ENCODE assay signal across 15 mouse cellular contexts in the genomic region with DNA sequence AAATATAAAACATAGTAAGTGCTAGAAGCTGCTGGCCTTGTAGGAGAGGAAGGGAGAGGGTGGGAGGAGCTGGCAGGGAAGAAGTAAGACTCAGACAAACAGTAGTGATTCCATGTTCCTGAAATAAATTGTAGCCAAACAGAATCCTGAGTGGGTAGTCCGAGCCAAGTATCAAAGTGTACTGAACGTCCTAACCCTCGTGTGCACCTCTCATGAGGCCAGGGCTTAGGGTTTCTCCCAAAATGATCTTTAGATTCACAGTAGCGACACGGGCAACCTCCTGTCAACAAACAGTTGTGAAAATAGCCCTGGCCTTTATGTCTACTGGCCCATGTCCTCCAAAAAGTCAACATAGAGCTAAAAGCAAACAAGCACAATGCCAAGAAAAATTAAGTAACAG. TPM values are rescaled to one million over a fixed set of nuclear protein-coding genes. Genes with fewer than 3 reads are reported as not detected.
A peak's percentile ranks its signal among the peaks of the same experiment; 100 is the strongest.
DNase-seq lines count a peak whose midpoint lies in the region; ATAC-seq and TF ChIP-seq lines count a peak whose summit lies in the region.
"Had no signal": no experiment of that assay in that cellular context is flagged by ENCODE, and none has a peak within 500 bp of the region (broad histone marks: within the 10 kb centered on the region; RNA-seq: fewer than 3 reads in every experiment).

No protein-coding gene starts in this region.

- no peaks in the 10 kb centered on the region for H3K9me3 ChIP-seq in liver, embryonic 14.5 days (ENCODE audit: control insufficient read depth, low read length)
- H3K9me3 ChIP-seq: forebrain, embryonic 10.5 days had no signal

- no peak overlapping the region for H3K4me3 ChIP-seq in liver, embryonic 14.5 days (ENCODE audit: insufficient read depth in 1 of 2, low read depth in 2 of 2, low read length in 2 of 2)
- H3K4me3 ChIP-seq: forebrain, embryonic 10.5 days had no signal

- no peaks in the 10 kb centered on the region for H3K36me3 ChIP-seq in liver, embryonic 14.5 days (replicated peaks; ENCODE audit: control insufficient read depth, insufficient read depth, low read depth)
- H3K36me3 ChIP-seq: forebrain, embryonic 10.5 days had no signal

- no peaks in the 10 kb centered on the region for H3K27me3 ChIP-seq in liver, embryonic 14.5 days (ENCODE audit: control insufficient read depth, insufficient read depth, low read length)

- H3K4me1 ChIP-seq in liver, embryonic 14.5 days (replicated peaks; ENCODE audit: control insufficient read depth in 2 of 2, insufficient read depth in 2 of 2, low read length in 1 of 2): peaks cover 44 to 52% of the 10 kb centered on the region in 2 experiments
- H3K4me1 ChIP-seq: forebrain, embryonic 10.5 days had no signal

- H3K4me2 ChIP-seq in liver, embryonic 14.5 days (ENCODE audit: low read depth): no peak overlapping the region

- no peak overlapping the region for H3K9ac ChIP-seq in liver, embryonic 14.5 days (replicated peaks)

- ATAC-seq in liver, embryonic 14.5 days (ENCODE audit: insufficient read depth): no peak
- ATAC-seq: intestine, embryonic 16.5 days had no signal

- H3K27ac ChIP-seq in liver, embryonic 14.5 days: peak overlapping the region; percentile 27
- H3K27ac ChIP-seq: forebrain, embryonic 10.5 days; macrophage had no signal

- TF ChIP-seq EP300 in liver, embryonic 14.5 days (IDR thresholded peaks at IDR 0.05; ENCODE audit: low read depth): no peak

- 66% methylated on average over 5 of the region's 5 CpGs for WGBS in liver, embryonic 14.5 days (ENCODE audit: insufficient replicate concordance)

- peak; percentile 29 for DNase-seq in adrenal gland, adult 2 months
- no peak for DNase-seq in adrenal gland, postnatal 4 days (ENCODE audit: low spot score in 2 of 2)
- peak; percentile 42 for DNase-seq in kidney, postnatal 14 days
- DNase-seq in kidney, postnatal 10 days: no peak
- peak; percentile 66 for DNase-seq in heart, adult 8-10 months (ENCODE audit: low spot score)
- DNase-seq in liver, embryonic 14.5 days (ENCODE audit: low read depth in 3 of 3, low spot score in 3 of 3): peak in 1 of 3 experiments; percentile 31
- DNase-seq in T-cell, adult 2 months (ENCODE audit: low spot score): no peak
- no peak for DNase-seq in cerebellum, adult 9-11 months
- DNase-seq: cerebellum, adult 18-20 months; thymus, adult 18-20 months had no signal

- TF ChIP-seq CTCF in liver, embryonic 14.5 days (IDR thresholded peaks at IDR 0.05; ENCODE audit: low read depth): no peak

RNA-seq across cellular contexts. Expression of a gene that starts 54.3 kb away (rescaled TPM):
- total RNA-seq in adrenal gland, adult 2 months (2021): not detected
- polyA plus RNA-seq in adrenal gland, adult 2 months (2012; rRNA removed): not detected in 2 replicates
- total RNA-seq in adrenal gland, postnatal 4 days (2021): not detected
- total RNA-seq in heart, adult 8-10 months (2022): 1 to 10 TPM in 1 of 4 experiments, under 1 TPM in 2, not detected in 1; 0.60 to 1.2 (median 0.63) TPM
- polyA plus RNA-seq in liver, embryonic 14.5 days (2012; rRNA removed): 2.0 and 2.1 TPM in 2 replicates
- 1.7 and 2.2 TPM in 2 replicates for polyA plus RNA-seq in liver, embryonic 14.5 days (2014; fragmentation: Nextera tagmentation; extraction: Ambion mirVana)
- total RNA-seq: granulocyte monocyte progenitor cell, adult 5-6 weeks; neutrophil, adult 5-6 weeks had no signal
- polyA plus RNA-seq: macrophage had no signal

Comparison
In these comparisons a context has a peak if more than half of its experiments do, and no peak if none do; other contexts are left out.
1. DNase-seq: peak in adrenal gland, adult 2 months (single experiment), kidney, postnatal 14 days (single experiment) and heart, adult 8-10 months (single experiment); none in adrenal gland, postnatal 4 days (0 of 2), kidney, postnatal 10 days (single experiment), T-cell, adult 2 months (single experiment) and cerebellum, adult 9-11 months (single experiment).